Comparison of ENCODE assay signal across 8 mouse cellular contexts in the genomic region with DNA sequence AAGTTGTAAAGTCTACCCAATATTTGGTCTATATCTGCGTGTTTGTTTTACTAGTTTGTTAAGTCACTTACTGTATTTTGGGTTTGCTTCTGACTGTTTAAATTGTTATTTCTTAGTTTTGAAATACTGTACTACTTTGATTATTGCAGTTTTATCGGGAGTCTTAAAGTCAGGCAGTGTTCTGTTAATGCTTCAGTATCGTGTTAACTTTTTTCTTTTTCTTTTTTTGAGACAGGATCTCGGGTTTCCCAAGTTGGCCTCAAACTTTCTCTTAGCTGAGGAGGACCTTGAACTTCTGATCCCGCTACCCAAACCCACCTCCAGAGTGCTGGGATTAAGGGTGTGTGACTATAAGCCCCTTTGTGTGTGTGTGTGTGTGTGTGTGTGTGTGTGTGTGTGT. TPM values are rescaled to one million over a fixed set of nuclear protein-coding genes. Genes with fewer than 3 reads are reported as not detected.
A peak's percentile ranks its signal among the peaks of the same experiment; 100 is the strongest.
DNase-seq lines count a peak whose midpoint lies in the region; ATAC-seq and TF ChIP-seq lines count a peak whose summit lies in the region.

No protein-coding gene starts in this region.

- no peaks in the 10 kb centered on the region; the same call in 1 of the 2 replicates for H3K4me1 ChIP-seq in spleen, adult 2 months (ENCODE audit: control insufficient read depth, insufficient read depth, insufficient read length)
- no peaks in the 10 kb centered on the region for H3K4me1 ChIP-seq in hindbrain, postnatal 0 days (ENCODE audit: insufficient read depth, low read length)

- DNase-seq in adrenal gland, postnatal 10 days: peak; percentile 13
- no peak for DNase-seq in adrenal gland, adult 18-20 months (ENCODE audit: low spot score in 2 of 2)
- DNase-seq in spleen, adult 2 months (ENCODE audit: low read depth in 1 of 2, low spot score in 2 of 2): no peak
- no peak for DNase-seq in spleen, adult 18-20 months
- DNase-seq in hindbrain, postnatal 0 days (ENCODE audit: low spot score): no peak
- DNase-seq in gastrocnemius, postnatal 10 days: no peak

- ATAC-seq in hindbrain, postnatal 0 days: no peak
- ATAC-seq in megakaryocyte-erythroid progenitor cell, adult 5-6 weeks (replicated peaks; ENCODE audit: low FRiP score, low TSS enrichment, poor library complexity, severe bottlenecking): no peak

- H3K27ac ChIP-seq in spleen, adult 2 months (ENCODE audit: insufficient read depth, low read length): peak overlapping the region; percentile 51
- 0 out of 2 replicates have a peak overlapping the region, but pooled peaks have one; percentile 95 for H3K27ac ChIP-seq in hindbrain, postnatal 0 days

- H3ac ChIP-seq in myocyte (ENCODE audit: control insufficient read depth, insufficient read length): peak overlapping the region; percentile 94

- peak overlapping the region; percentile 78; the same call in 1 of the 2 replicates for H3K9ac ChIP-seq in hindbrain, postnatal 0 days (replicated peaks; ENCODE audit: low read length)

- peaks cover 26% of the 10 kb centered on the region for H3K79me2 ChIP-seq in myocyte (ENCODE audit: control insufficient read depth, insufficient read depth)

- TF ChIP-seq POLR2A in spleen, adult 2 months (IDR thresholded peaks at IDR 0.05; ENCODE audit: low read depth, low read length): no peak
- TF ChIP-seq POLR2A in myocyte (IDR thresholded peaks at IDR 0.05; ENCODE audit: insufficient read length, low read depth): no peak

- H3K9me3 ChIP-seq in hindbrain, postnatal 0 days (ENCODE audit: low read length): no peaks in the 10 kb centered on the region

- TF ChIP-seq CTCF in spleen, adult 2 months (IDR thresholded peaks at IDR 0.05; ENCODE audit: extremely low read depth, insufficient read depth, insufficient read length, insufficient replicate concordance): no peak
- TF ChIP-seq CTCF in hindbrain, postnatal 0 days (IDR thresholded peaks at IDR 0.05; ENCODE audit: low read depth): no peak

- no peaks in the 10 kb centered on the region for H3K27me3 ChIP-seq in spleen, adult 2 months (ENCODE audit: control insufficient read depth, insufficient read depth, low read length)
- no peaks in the 10 kb centered on the region for H3K27me3 ChIP-seq in hindbrain, postnatal 0 days (ENCODE audit: insufficient read depth, low read length)
- H3K27me3 ChIP-seq in myocyte (ENCODE audit: control insufficient read depth, insufficient read depth, insufficient read length): no peaks in the 10 kb centered on the region

- WGBS in spleen, adult 2 months: 2% methylated on average over 5 of the region's 5 CpGs
- 14% methylated on average over 5 of the region's 5 CpGs for WGBS in hindbrain, postnatal 0 days

- H3K36me3 ChIP-seq in spleen, adult 2 months (ENCODE audit: control insufficient read depth, insufficient read depth, low read length): peaks cover 5% of the 10 kb centered on the region; the same call in 1 of the 2 replicates
- no peaks in the 10 kb centered on the region for H3K36me3 ChIP-seq in hindbrain, postnatal 0 days (ENCODE audit: insufficient read depth, low read length)
- H3K36me3 ChIP-seq in myocyte (ENCODE audit: control insufficient read depth, insufficient read depth): peaks cover under 1% of the 10 kb centered on the region

- peak overlapping the region; percentile 35; the same call in 1 of the 2 replicates for H3K4me3 ChIP-seq in spleen, adult 2 months (ENCODE audit: extremely low read depth, insufficient read depth, insufficient read length)
- peak overlapping the region; percentile 74 for H3K4me3 ChIP-seq in hindbrain, postnatal 0 days (ENCODE audit: low read length)
- H3K4me3 ChIP-seq in myocyte: peak overlapping the region; percentile 36

- H3K4me2 ChIP-seq in hindbrain, postnatal 0 days (ENCODE audit: low read depth, low read length): peak overlapping the region; percentile 58
- peak overlapping the region; percentile 83 for H3K4me2 ChIP-seq in myocyte (ENCODE audit: low read depth)

TF ChIP-seq in myocyte, 11 proteins besides CTCF, POLR2A, EP300 and RAD21:
- TF ChIP-seq REST (IDR thresholded peaks at IDR 0.05; ENCODE audit: insufficient read depth, insufficient read length) (no peak), TCF3 (IDR thresholded peaks at IDR 0.05; ENCODE audit: insufficient read length, low read depth) (no peak), TCF12 (IDR thresholded peaks at IDR 0.05; ENCODE audit: insufficient read depth, poor library complexity, severe bottlenecking) (no peak), CEBPB (IDR thresholded peaks at IDR 0.05; ENCODE audit: insufficient read depth, poor library complexity, severe bottlenecking) (no peak), MYOG (IDR thresholded peaks at IDR 0.05; ENCODE audit: control insufficient read depth in 1 of 3, insufficient read depth in 1 of 3, insufficient read length in 2 of 3, low read depth in 2 of 3) (no peak), POLR2AphosphoS2 (IDR thresholded peaks at IDR 0.05; ENCODE audit: insufficient read length, low read depth) (no peak), MYOD1 (IDR thresholded peaks at IDR 0.05; ENCODE audit: control insufficient read depth in 1 of 3, insufficient read length in 2 of 3, low read depth in 2 of 3) (no peak), MAX (IDR thresholded peaks at IDR 0.05; ENCODE audit: low read depth) (no peak), USF1 (IDR thresholded peaks at IDR 0.05; ENCODE audit: low read depth) (no peak), SRF (IDR thresholded peaks at IDR 0.05; ENCODE audit: control insufficient read depth, insufficient read length, low read depth) (no peak), E2F4 (IDR thresholded peaks at IDR 0.05; ENCODE audit: insufficient read depth) (no peak)

RNA-seq across cellular contexts. Expression of gene Zfp619, which starts 35.4 kb away (rescaled TPM):
- 1 to 10 TPM; 2.0 to 2.7 TPM for total RNA-seq in adrenal gland, postnatal 10 days (2021)
- 1 to 10 TPM; 1.7 to 2.0 TPM for total RNA-seq in adrenal gland, adult 18-20 months (2021)
- 0.26 and 0.34 TPM in 2 replicates for polyA plus RNA-seq in spleen, adult 2 months (2012; rRNA removed)
- total RNA-seq in hindbrain, postnatal 0 days (2014; rRNA removed): 3.7 TPM in 2 replicates
- polyA plus RNA-seq in hindbrain, postnatal 0 days (2015; fragmentation: Nextera tagmentation; extraction: Ambion mirVana): 1.2 and 1.4 TPM in 2 replicates
- 0.12 TPM for polyA plus RNA-seq in myocyte (2012; fragmentation: generic; extraction: Trizol)
- total RNA-seq in gastrocnemius, postnatal 10 days (2021): 1 to 10 TPM; 1.6 to 2.0 TPM
- 3.4 and 4.2 TPM in 2 replicates for total RNA-seq in megakaryocyte-erythroid progenitor cell, adult 5-6 weeks (2014; fragmentation: Nextera tagmentation)
- 1.3 and 1.5 TPM in 2 replicates for total RNA-seq in megakaryocyte-erythroid progenitor cell, adult 5-6 weeks (2017)
